Mouse (Mus musculus) heart, postnatal 0 days (tissue): ENCODE results near the gene Fbxw11.

Experiments
- CTCF ChIP-seq: IDR thresholded peaks from 2 replicates; pipeline ENCODE4 v1.5.1; 2016; ENCODE audit warnings: antibody characterized with exemption, control low read depth, low read depth
- EP300 ChIP-seq: IDR thresholded peaks from 2 replicates; pipeline ENCODE4 v1.6.1; 2016; ENCODE audit warnings: antibody characterized with exemption, low read depth

GRCm38 (mm10) chr11:32744463-32744862 lies 101.9 kb downstream of the Fbxw11 start:
- TF ChIP-seq EP300 (no peak), CTCF (no peak)
